Mouse (Mus musculus) lung, postnatal 0 days (tissue): Measurements from ENCODE around the gene Ppp2r2d.

Experiments used
- CTCF ChIP-seq: IDR thresholded peaks from 2 replicates; pipeline ENCODE4 v1.5.1; 2016; ENCODE audit warnings: antibody characterized with exemption, mild to moderate bottlenecking
- EP300 ChIP-seq: IDR thresholded peaks from 2 replicates; pipeline ENCODE4 v1.6.1; 2016; ENCODE audit warnings: antibody characterized with exemption, mild to moderate bottlenecking, control low read depth

DNA sequence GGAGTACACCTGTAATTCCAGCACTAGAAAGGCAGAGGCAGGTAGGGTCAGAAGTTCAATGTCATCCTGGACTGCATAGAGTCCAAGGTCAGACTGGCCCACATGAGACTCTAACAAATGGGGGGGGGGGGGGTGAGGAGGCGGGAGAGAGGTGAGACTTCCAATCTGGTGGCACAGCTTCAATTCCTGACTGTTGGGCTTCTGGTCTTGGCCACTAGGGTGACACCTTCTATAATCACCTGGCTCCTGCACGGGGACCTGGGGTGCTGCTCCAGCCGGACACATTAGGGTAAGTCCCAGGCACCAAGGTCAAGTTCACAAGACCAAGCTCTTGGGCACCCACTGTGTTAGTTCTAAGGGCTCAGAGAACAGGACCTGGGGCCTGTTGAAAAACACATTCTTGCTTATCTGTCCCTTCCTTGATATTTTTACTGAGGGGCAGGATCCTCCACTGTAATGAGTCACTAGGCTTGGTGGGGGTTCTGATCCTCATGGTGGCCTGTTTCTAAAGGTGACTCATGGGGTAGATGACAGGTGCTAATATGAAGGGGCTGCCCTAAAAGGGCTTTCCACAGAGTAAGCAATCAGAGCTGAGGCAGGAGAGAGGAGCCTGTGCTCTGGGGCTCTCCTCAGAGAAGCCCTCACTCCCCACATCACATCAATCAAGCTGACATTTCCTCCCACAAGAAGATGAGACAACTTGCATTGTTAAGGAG is 4.3 kb upstream of the Ppp2r2d start:
- TF ChIP-seq CTCF (0 out of 2 replicates have a peak, but pooled peaks have one; percentile 7), EP300 (no peak)
